Mouse (Mus musculus): ENCODE data around the gene 1700013G24Rik. TPM values are rescaled to one million over a fixed set of nuclear protein-coding genes. Genes with fewer than 3 reads are reported as not detected.

1700013G24Rik gene
- polyA plus RNA-seq, 1 experiment: not detected

GRCm38 (mm10) chr4:137449715-137450114 lies 3.4 kb upstream of the 1700013G24Rik start:
- H3K9me3 ChIP-seq (ENCODE audit: control insufficient read depth, low read length): no peaks in the 10 kb centered on the region
- H3K36me3 ChIP-seq (ENCODE audit: control insufficient read depth): no peaks in the 10 kb centered on the region
- TF ChIP-seq GATA1 (IDR thresholded peaks at IDR 0.05; ENCODE audit: low read length): no peak
- TF ChIP-seq TAL1 (IDR thresholded peaks at IDR 0.05; ENCODE audit: low read length): no peak
- no peaks in the 10 kb centered on the region for H3K27me3 ChIP-seq (ENCODE audit: control insufficient read depth)
- H3K4me1 ChIP-seq (ENCODE audit: control insufficient read depth): peaks cover 46% of the 10 kb centered on the region
- no peak overlapping the region for H3K4me3 ChIP-seq (replicated peaks)

DNA sequence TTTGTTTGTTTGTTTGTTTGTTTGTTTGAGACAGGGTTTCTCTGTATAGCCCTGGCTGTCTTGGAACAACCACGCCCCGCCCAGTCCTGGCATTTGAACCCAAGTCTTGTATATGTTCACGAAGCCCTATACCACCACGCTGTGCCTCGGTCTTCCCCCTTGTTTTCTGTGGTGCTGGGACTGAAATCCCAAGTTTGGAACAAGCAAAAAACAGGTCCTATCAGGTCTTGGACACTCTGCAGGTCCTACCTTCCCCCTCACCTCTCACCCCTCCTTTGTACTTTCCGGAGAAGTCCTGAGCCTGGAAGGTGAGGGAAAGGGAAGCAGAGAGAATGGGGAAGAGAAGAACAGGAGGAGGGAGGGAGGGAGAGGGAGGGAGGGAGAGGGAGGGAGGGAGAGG lies 894 bp upstream of the 1700013G24Rik start:
- Histone ChIP-seq H3K9me3 (ENCODE audit: control insufficient read depth, low read length) (no peaks in the 10 kb centered on the region), H3K36me3 (ENCODE audit: control insufficient read depth) (no peaks in the 10 kb centered on the region), H3K4me3 (replicated peaks) (no peak overlapping the region), H3K27me3 (ENCODE audit: control insufficient read depth) (no peaks in the 10 kb centered on the region), H3K4me1 (ENCODE audit: control insufficient read depth) (peaks cover 43% of the 10 kb centered on the region)
- no peak for TF ChIP-seq GATA1 (IDR thresholded peaks at IDR 0.05; ENCODE audit: low read length)
- TF ChIP-seq TAL1 (IDR thresholded peaks at IDR 0.05; ENCODE audit: low read length): no peak

GRCm38 (mm10) chr4:137454582-137454981 lies 1.5 kb downstream of the 1700013G24Rik start:
- H3K4me3 ChIP-seq (replicated peaks): no peak overlapping the region

GRCm38 (mm10) chr4:137456581-137456980 lies 3.5 kb downstream of the 1700013G24Rik start:
- Histone ChIP-seq H3K27me3 (ENCODE audit: control insufficient read depth) (no peaks in the 10 kb centered on the region), H3K4me3 (replicated peaks) (no peak overlapping the region), H3K36me3 (ENCODE audit: control insufficient read depth) (no peaks in the 10 kb centered on the region), H3K9me3 (ENCODE audit: control insufficient read depth, low read length) (no peaks in the 10 kb centered on the region), H3K4me1 (ENCODE audit: control insufficient read depth) (peaks cover 14% of the 10 kb centered on the region)
- no peak for TF ChIP-seq GATA1 (IDR thresholded peaks at IDR 0.05; ENCODE audit: low read length)
- TF ChIP-seq TAL1 (IDR thresholded peaks at IDR 0.05; ENCODE audit: low read length): no peak

More at GRCm38 (mm10) chr4:137454582-137454981, 1.5 kb downstream of the 1700013G24Rik start:
- H3K4me1 ChIP-seq (ENCODE audit: control insufficient read depth): peaks cover 22% of the 10 kb centered on the region
- H3K36me3 ChIP-seq (ENCODE audit: control insufficient read depth): no peaks in the 10 kb centered on the region
- no peaks in the 10 kb centered on the region for H3K9me3 ChIP-seq (ENCODE audit: control insufficient read depth, low read length)
- H3K27me3 ChIP-seq (ENCODE audit: control insufficient read depth): no peaks in the 10 kb centered on the region
- TF ChIP-seq GATA1 (IDR thresholded peaks at IDR 0.05; ENCODE audit: low read length) (no peak), TAL1 (IDR thresholded peaks at IDR 0.05; ENCODE audit: low read length) (no peak)

DNA sequence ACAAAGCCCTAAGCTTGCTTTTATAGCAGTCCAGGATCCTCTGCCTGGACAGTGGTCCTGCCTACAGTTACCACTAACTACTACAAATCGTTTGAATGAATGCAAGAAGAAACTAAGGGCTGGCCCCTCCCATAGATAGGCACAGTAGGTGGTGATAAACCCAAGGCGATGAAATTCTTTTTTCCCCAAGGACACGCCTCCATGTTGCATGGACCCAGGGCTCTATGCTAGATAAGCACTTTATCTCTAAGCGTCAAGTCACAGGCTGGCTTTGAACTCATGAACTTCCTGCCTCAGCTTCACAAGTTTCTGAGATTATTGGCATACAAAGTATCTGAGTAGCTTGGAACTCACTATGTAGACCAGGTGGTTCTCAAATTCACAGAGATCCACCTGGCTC lies 4.2 kb downstream of the 1700013G24Rik start:
- Histone ChIP-seq H3K27me3 (ENCODE audit: control insufficient read depth) (no peaks in the 10 kb centered on the region), H3K4me1 (ENCODE audit: control insufficient read depth) (peaks cover 14% of the 10 kb centered on the region), H3K9me3 (ENCODE audit: control insufficient read depth, low read length) (no peaks in the 10 kb centered on the region), H3K36me3 (ENCODE audit: control insufficient read depth) (no peaks in the 10 kb centered on the region), H3K4me3 (replicated peaks) (no peak overlapping the region)
- TF ChIP-seq TAL1 (IDR thresholded peaks at IDR 0.05; ENCODE audit: low read length) (no peak), GATA1 (IDR thresholded peaks at IDR 0.05; ENCODE audit: low read length) (no peak)

- TF ChIP-seq GATA1 (IDR thresholded peaks at IDR 0.05; ENCODE audit: low read length) (no peak), TAL1 (IDR thresholded peaks at IDR 0.05; ENCODE audit: low read length) (no peak)
- Histone ChIP-seq H3K4me1 (ENCODE audit: control insufficient read depth) (peaks cover 14% of the 10 kb centered on the region), H3K27me3 (ENCODE audit: control insufficient read depth) (no peaks in the 10 kb centered on the region), H3K9me3 (ENCODE audit: control insufficient read depth, low read length) (no peaks in the 10 kb centered on the region), H3K4me3 (replicated peaks) (no peak overlapping the region), H3K36me3 (ENCODE audit: control insufficient read depth) (no peaks in the 10 kb centered on the region)
These were observed 5.2 kb downstream of the 1700013G24Rik start for GRCm38 (mm10) chr4:137458310-137458709.

DNA sequence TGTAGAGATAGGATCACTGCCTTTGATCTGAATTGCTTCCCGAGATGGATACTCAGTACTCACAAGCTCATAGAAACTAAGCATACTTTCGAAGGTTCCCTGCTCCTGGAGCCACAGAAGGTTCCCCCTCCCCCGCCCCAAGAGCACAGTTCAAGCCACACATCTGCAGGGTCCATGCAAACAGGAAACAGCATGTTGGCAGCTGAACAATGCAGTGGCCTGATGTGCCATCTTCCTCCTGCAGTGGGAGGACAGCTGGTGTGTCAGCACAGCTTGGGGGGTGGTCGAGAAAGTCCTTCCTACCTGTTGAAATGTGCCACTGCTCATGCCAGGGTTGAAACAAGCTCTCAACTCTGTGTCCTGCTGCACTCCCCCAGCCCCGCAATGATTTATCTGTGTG lies 5.8 kb downstream of the 1700013G24Rik start:
- H3K36me3 ChIP-seq (ENCODE audit: control insufficient read depth): no peaks in the 10 kb centered on the region
- no peak for TF ChIP-seq TAL1 (IDR thresholded peaks at IDR 0.05; ENCODE audit: low read length)
- TF ChIP-seq GATA1 (IDR thresholded peaks at IDR 0.05; ENCODE audit: low read length): no peak
- H3K9me3 ChIP-seq (ENCODE audit: control insufficient read depth, low read length): no peaks in the 10 kb centered on the region
- no peak overlapping the region for H3K4me3 ChIP-seq (replicated peaks)
- H3K4me1 ChIP-seq (ENCODE audit: control insufficient read depth): peaks cover 11% of the 10 kb centered on the region
- no peaks in the 10 kb centered on the region for H3K27me3 ChIP-seq (ENCODE audit: control insufficient read depth)

DNA sequence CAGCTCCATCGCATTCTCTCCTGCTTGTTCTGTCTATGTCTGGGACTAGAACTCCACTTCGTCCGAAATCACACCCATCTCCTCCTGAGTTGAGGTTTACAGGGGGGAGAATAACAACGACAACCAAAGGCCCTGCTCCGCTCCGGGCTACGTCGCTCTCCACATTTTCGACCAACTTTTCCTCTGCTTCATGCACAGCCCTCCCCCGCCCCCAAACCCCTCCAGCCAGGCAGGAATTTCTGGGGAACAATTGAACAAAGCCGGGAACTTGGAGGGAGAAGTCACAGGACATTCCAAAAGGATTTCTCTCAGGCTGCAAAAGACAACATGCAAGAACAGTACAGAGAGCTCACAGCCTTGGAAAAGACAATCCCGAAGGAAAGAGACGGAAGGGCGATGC lies 7.6 kb downstream of the 1700013G24Rik start:
- peaks cover 11% of the 10 kb centered on the region for H3K4me1 ChIP-seq (ENCODE audit: control insufficient read depth)
- no peaks in the 10 kb centered on the region for H3K9me3 ChIP-seq (ENCODE audit: control insufficient read depth, low read length)
- TF ChIP-seq TAL1 (IDR thresholded peaks at IDR 0.05; ENCODE audit: low read length) (no peak), GATA1 (IDR thresholded peaks at IDR 0.05; ENCODE audit: low read length) (no peak)
- no peaks in the 10 kb centered on the region for H3K27me3 ChIP-seq (ENCODE audit: control insufficient read depth)
- no peak overlapping the region for H3K4me3 ChIP-seq (replicated peaks)
- H3K36me3 ChIP-seq (ENCODE audit: control insufficient read depth): no peaks in the 10 kb centered on the region

- Histone ChIP-seq H3K9me3 (ENCODE audit: control insufficient read depth, low read length) (no peaks in the 10 kb centered on the region), H3K4me3 (replicated peaks) (no peak overlapping the region), H3K27me3 (ENCODE audit: control insufficient read depth) (no peaks in the 10 kb centered on the region), H3K4me1 (ENCODE audit: control insufficient read depth) (peaks cover 11% of the 10 kb centered on the region), H3K36me3 (ENCODE audit: control insufficient read depth) (no peaks in the 10 kb centered on the region)
- TF ChIP-seq TAL1 (IDR thresholded peaks at IDR 0.05; ENCODE audit: low read length) (no peak), GATA1 (IDR thresholded peaks at IDR 0.05; ENCODE audit: low read length) (no peak)
These were observed 8.1 kb downstream of the 1700013G24Rik start for GRCm38 (mm10) chr4:137461217-137461616.

Data from erythroblast, embryonic 14.5 days (primary cell).